Mouse (Mus musculus) liver, embryonic 12.5 days (tissue): Measurements from ENCODE around the gene Rpa2. TPM values are rescaled to one million over a fixed set of nuclear protein-coding genes. Genes with fewer than 3 reads are reported as not detected.
"Not testable (repeated sequence)": the region's sequence is repeated elsewhere in the genome, so short reads cannot be mapped to it uniquely, and the experiment has no call there.

Source experiments
- ATAC-seq: fragments of 200-750 bp; cut with Nextera tagmentation; 2 replicates; pipeline ENCODE4 v1.8.0; 2017; ENCODE audit warnings: moderate number of reproducible peaks, mild to moderate bottlenecking, moderate library complexity
- H3K27ac ChIP-seq: fragments of 300-500 bp; sonication (generic); 2 replicates; pipeline ENCODE4 v1.5.1; 2016; ENCODE audit warnings: mild to moderate bottlenecking
- H3K27me3 ChIP-seq: fragments of 300-500 bp; sonication (generic); replicated peaks from 2 replicates; pipeline ENCODE4 v1.6.1; 2016; ENCODE audit warnings: mild to moderate bottlenecking, moderate library complexity
- H3K36me3 ChIP-seq: fragments of 300-500 bp; sonication (generic); 2 replicates; pipeline ENCODE4 v1.6.1; 2016; ENCODE audit warnings: mild to moderate bottlenecking, moderate library complexity
- H3K4me1 ChIP-seq: fragments of 300-500 bp; sonication (generic); 2 replicates; pipeline ENCODE4 v1.6.1; 2016
- H3K4me2 ChIP-seq: fragments of 300-500 bp; sonication (generic); 2 replicates; pipeline ENCODE4 v1.6.1; 2016; ENCODE audit warnings: mild to moderate bottlenecking, moderate library complexity
- H3K4me3 ChIP-seq: fragments of 300-500 bp; sonication (generic); 2 replicates; pipeline ENCODE4 v1.5.1; 2016; ENCODE audit warnings: mild to moderate bottlenecking, moderate library complexity
- H3K9ac ChIP-seq: fragments of 300-500 bp; sonication (generic); 2 replicates; pipeline ENCODE4 v1.6.1; 2016; ENCODE audit warnings: mild to moderate bottlenecking, moderate library complexity
- H3K9me3 ChIP-seq: fragments of 300-500 bp; sonication (generic); replicated peaks from 2 replicates; pipeline ENCODE4 v1.6.1; 2016; ENCODE audit warnings: mild to moderate bottlenecking, moderate library complexity
- WGBS: fragments of 180-500 bp; shearing (Covaris S2); methylation state at CpG from one replicate; pipeline ENCODE4 v1.1.7; 2016; ENCODE audit not compliant: insufficient replicate concordance; 5-methylcytosine and 5-hydroxymethylcytosine counted together
- polyA plus RNA-seq: library from polyadenylated mRNA; unstranded; fragments of >200 nt; fragmentation: Nextera tagmentation; extraction: Ambion mirVana; gene quantifications from 2 replicates; pipeline ENCODE4 v1.2.1, GENCODE M21; 2016

The Rpa2 gene
- polyA plus RNA-seq = 123 and 128 TPM in 2 replicates

DNA sequence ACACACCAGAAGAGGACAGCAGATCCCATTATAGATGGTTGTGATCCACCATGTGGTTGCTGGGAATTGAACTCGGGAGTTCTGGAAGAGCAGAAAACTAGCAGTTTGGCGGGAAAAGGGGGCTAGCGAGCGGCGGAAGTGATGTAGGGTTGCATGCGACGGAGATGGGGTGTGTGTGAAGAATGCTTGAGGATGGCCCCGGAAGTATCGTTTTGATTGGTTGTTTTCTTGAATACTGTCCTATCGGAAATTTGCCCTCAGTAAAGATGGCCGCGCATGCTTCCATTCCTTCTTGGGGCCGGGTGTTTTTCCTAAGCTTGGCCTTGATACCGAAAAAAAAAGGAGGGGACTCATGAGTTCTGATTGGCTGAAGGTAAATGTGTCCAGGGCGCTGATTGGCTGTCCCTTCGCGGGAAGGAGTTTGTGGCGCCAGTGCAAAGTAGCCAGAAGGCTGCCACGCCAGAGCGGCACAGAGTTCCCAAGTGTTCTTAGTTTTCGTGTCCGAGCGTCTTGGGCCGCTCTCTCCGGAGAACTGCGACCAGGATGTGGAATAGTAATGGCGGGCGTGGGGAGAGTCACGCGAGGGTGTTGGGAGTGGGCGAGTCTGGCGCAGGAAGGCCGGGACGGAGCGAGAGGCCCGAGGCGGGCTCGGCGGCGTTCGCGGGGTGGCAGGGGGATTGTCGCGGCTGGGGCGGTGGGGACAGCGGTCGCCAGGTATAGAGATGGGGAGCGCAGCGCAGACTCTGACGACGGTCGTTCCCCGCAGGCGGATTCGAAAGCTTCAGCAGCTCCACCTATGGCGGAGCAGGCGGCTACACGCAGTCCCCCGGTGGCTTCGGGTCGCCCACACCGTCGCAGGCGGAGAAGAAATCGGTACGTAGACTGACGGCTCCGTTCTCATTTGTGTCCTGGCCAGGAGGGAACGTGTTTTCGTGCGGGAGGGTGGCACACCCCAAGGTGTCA lies at the start of gene Rpa2:
Gene Rpa2, plus strand, starts transcription at position 419 of the 963 bp plus-strand sequence.
- H3K9ac ChIP-seq = peak within 1 kb of the TSS; percentile 94
- H3K27me3 ChIP-seq = no peaks in the 10 kb centered on the region
- WGBS = under 1% methylated on average over 71 of the region's 71 CpGs
- peak; percentile 94 for ATAC-seq
- H3K4me1 ChIP-seq = peaks cover 22% of the 10 kb centered on the region
- H3K4me3 ChIP-seq = peak within 1 kb of the TSS; percentile 96
- H3K4me2 ChIP-seq = peak within 1 kb of the TSS; percentile 76
- H3K9me3 ChIP-seq = no peaks in the 10 kb centered on the region
- peaks cover 36% of the 10 kb centered on the region for H3K36me3 ChIP-seq
- peak within 1 kb of the TSS; percentile 87 for H3K27ac ChIP-seq

DNA sequence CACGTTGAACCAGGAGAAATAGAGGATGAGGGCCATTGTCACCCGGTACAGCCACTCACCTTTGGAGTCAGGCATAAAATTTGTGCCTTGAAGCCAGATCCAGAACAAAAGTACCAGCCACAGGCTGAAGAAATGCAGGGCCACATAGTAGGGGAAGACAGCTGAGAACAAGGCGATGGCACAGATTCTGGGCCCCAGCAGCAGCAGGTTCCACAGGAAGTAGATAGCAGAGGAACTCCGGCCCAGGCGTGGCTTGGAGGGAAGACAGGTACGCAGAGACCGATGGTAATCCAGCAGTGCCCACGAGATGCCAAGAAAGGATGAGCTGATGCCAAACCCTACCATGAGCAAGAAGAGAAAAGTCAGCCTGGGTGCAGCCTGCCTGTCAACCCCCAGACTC lies 39.9 kb upstream of the Rpa2 start:
- H3K9me3 ChIP-seq = no peaks in the 10 kb centered on the region
- H3K9ac ChIP-seq = no peak overlapping the region
- no peak for ATAC-seq
- H3K36me3 ChIP-seq = peaks cover 20% of the 10 kb centered on the region
- H3K4me2 ChIP-seq = no peak overlapping the region
- no peaks in the 10 kb centered on the region for H3K27me3 ChIP-seq
- no peak overlapping the region for H3K27ac ChIP-seq
- WGBS = 47% methylated on average over 8 of the region's 8 CpGs
- H3K4me1 ChIP-seq = peaks cover 29% of the 10 kb centered on the region
- no peak overlapping the region for H3K4me3 ChIP-seq

DNA sequence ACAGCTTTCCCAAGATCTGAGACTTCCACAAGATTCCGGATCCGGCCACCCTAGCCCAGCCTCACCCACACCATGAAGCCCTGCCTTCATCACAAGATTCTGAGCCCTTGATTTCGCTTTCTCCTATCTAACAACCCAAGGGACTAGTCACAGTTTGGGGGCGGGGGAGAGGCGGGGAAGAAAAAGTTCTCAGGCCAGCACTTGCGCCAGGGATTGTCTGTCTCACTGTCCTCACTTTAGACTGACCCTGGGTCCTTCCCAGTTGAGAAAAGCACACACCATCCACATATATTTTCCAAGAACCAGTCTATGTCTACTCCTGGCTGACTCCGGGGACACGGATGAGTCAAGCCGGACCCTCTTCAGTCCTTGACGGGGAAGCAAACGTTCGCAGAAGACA lies 36.5 kb upstream of the Rpa2 start:
- peak overlapping the region; percentile 88 for H3K4me2 ChIP-seq
- WGBS = 32% methylated on average over 12 of the region's 12 CpGs

DNA sequence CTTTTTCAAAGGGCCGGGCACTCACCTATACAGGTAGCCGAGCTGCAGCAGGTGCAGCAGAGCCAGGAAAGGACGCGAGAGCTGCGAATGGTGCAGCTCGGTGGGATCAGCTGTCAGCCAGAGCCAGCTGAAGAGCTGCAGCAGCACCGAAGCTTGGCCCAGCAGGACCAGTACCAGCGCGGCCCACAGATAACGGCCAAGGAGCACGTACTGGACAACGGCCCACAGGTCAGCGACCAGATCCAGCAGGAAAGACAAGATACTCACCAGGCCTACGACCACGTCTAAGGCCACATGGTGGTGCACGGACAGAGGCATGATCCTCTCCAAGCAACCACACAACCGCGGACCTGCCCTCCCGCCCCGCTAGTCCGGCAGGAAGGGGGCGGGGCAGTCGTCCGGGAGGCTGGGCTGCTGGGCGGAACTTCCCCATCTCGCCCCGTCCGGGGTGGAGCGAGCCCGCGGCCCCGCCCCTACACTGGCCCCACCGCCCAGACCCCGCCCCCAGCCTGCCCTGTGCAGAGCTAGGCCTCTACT lies 35.9 kb upstream of the Rpa2 start, which contains the start of gene Xkr8:
Gene Xkr8, minus strand, starts transcription at position 399 of the 537 bp plus-strand sequence.
- WGBS = 1% methylated on average over 34 of the region's 34 CpGs
- H3K27ac ChIP-seq = no peak within 1 kb of the TSS
- ATAC-seq = peak; percentile 92

More for the DNA sequence above, 36.5 kb upstream of the Rpa2 start:
- Histone ChIP-seq H3K4me3 (peak overlapping the region; percentile 64), H3K9ac (peak overlapping the region; percentile 66; the same call in 1 of the 2 replicates), H3K36me3 (peaks cover 6% of the 10 kb centered on the region), H3K4me1 (peaks cover 53% of the 10 kb centered on the region), H3K27me3 (no peaks in the 10 kb centered on the region), H3K27ac (no peak overlapping the region), H3K9me3 (no peaks in the 10 kb centered on the region)
- ATAC-seq = no peak

DNA sequence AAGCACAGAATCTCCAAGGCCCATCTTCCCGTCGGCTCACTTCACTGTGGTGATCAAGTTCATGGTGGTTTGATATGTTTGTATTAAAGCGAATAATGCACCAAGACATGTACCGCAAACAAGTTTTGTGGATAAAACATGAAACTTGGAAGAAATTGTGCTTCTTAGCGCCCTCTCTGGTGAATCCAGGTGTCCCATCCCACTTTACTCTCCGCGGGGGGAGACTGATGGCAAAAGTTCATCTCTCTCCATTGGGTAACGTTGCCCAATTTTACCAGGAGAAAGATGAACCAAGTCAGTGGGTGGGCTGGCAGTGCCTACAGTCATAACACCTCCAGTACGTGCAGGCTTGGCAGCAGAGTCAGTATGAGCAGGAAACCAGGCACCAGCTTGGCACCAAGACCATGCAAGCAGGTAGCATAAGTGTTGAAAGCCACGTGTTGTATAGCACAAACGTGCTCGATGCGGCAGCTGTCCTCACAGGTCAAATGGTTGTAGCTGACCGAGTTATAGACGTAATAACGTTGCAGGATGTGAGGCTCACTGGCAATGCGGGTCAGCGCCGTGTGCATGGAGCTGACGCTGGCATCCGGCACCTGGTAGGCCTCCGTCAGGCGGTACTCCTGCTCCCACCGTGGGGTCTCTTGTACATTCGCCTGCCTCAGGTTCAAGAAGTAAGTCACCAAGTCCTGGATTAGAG lies 34.9 kb upstream of the Rpa2 start:
- Histone ChIP-seq H3K9ac (no peak overlapping the region), H3K9me3 (no peaks in the 10 kb centered on the region), H3K4me3 (no peak overlapping the region), H3K27ac (no peak overlapping the region), H3K4me2 (0 out of 2 replicates have a peak overlapping the region, but pooled peaks have one; percentile 88), H3K36me3 (no peaks in the 10 kb centered on the region), H3K4me1 (peaks cover 49% of the 10 kb centered on the region), H3K27me3 (no peaks in the 10 kb centered on the region)
- no peak for ATAC-seq
- 82% methylated on average over 25 of the region's 25 CpGs for WGBS

More for the DNA sequence above, 35.9 kb upstream of the Rpa2 start, which contains the start of gene Xkr8:
- H3K4me2 ChIP-seq = peak within 1 kb of the TSS; percentile 88
- no peaks in the 10 kb centered on the region for H3K27me3 ChIP-seq
- H3K4me3 ChIP-seq = peak within 1 kb of the TSS; percentile 64
- H3K4me1 ChIP-seq = peaks cover 53% of the 10 kb centered on the region
- no peaks in the 10 kb centered on the region for H3K9me3 ChIP-seq
- peaks cover 4% of the 10 kb centered on the region for H3K36me3 ChIP-seq
- H3K9ac ChIP-seq = peak within 1 kb of the TSS; percentile 66

DNA sequence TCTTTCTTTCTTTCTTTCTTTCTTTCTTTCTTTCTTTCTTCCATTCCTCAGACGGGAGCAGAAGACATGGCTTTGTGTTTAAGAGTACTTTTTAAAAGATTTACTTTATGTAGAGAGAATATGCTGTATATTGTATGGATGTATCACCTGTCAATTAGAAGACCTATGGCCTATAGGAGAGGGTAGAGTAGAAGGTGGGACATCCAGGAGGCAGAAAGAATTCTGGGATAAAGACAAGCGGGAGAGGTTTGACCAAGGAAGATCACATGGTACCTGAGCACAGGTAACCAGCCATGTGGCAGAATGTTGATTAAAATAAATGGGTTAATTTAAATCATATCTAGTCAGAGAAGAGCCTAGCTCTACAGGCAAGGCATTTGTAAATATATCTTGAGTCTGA lies 33.4 kb upstream of the Rpa2 start:
- no peak for ATAC-seq
- H3K9ac ChIP-seq = no peak overlapping the region
- H3K27me3 ChIP-seq = no peaks in the 10 kb centered on the region; the same call in 1 of the 2 replicates
- H3K27ac ChIP-seq = no peak overlapping the region
- no peak overlapping the region for H3K4me2 ChIP-seq
- H3K36me3 ChIP-seq = no peaks in the 10 kb centered on the region
- H3K4me1 ChIP-seq = peaks cover 42% of the 10 kb centered on the region
- H3K9me3 ChIP-seq = no peaks in the 10 kb centered on the region
- no peak overlapping the region for H3K4me3 ChIP-seq
- 78% methylated on average over 2 of the region's 2 CpGs for WGBS

DNA sequence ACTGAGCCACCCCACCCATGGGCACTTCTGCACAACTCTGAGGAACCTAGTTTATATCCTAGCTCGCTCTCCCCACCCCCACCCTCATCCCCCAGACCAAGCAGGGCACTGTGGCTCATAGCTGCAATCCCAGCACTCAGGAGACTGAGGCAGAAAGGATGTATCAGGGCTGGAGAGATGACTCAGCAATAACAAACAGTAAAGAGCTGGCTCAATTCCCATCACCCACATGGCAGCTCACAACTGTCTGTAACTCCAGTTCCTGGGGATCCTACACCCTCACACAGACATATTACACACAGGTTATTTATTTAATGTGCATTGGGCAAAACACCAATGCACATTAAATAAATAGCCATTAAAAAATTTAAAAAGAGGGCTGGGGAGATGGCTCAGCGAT lies 32.7 kb upstream of the Rpa2 start:
- Histone ChIP-seq H3K9ac (no peak overlapping the region), H3K4me2 (no peak overlapping the region), H3K27ac (no peak overlapping the region), H3K4me3 (no peak overlapping the region), H3K36me3 (no peaks in the 10 kb centered on the region), H3K4me1 (peaks cover 42% of the 10 kb centered on the region), H3K9me3 (no peaks in the 10 kb centered on the region), H3K27me3 (no peaks in the 10 kb centered on the region; the same call in 1 of the 2 replicates)
- WGBS = 72% methylated on average over 2 of the region's 2 CpGs
- ATAC-seq = no peak

DNA sequence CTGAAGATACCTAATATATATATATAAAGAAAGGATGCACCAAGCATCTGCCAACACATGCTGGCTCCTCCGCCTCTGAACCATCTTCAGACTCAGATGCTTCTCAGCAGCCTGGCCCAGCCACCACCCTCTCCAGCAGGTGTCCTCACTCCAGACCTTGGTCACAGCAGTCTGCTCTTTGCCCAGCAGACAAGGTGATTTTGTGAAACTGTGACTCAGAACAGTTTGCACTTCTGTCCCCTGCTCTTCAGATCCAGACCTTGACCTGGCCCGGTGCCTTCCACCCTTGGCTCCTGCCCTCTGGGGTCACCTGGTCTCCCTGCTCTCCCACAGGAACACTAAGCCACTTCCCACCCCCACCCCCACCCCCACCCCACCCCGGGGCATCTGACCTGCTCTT lies 32.2 kb upstream of the Rpa2 start:
- 44% methylated on average over 3 of the region's 3 CpGs for WGBS
- Histone ChIP-seq H3K9ac (no peak overlapping the region), H3K9me3 (no peaks in the 10 kb centered on the region), H3K36me3 (no peaks in the 10 kb centered on the region), H3K27me3 (no peaks in the 10 kb centered on the region; the same call in 1 of the 2 replicates), H3K4me1 (peaks cover 42% of the 10 kb centered on the region), H3K27ac (no peak overlapping the region), H3K4me2 (no peak overlapping the region), H3K4me3 (no peak overlapping the region)
- ATAC-seq = no peak

DNA sequence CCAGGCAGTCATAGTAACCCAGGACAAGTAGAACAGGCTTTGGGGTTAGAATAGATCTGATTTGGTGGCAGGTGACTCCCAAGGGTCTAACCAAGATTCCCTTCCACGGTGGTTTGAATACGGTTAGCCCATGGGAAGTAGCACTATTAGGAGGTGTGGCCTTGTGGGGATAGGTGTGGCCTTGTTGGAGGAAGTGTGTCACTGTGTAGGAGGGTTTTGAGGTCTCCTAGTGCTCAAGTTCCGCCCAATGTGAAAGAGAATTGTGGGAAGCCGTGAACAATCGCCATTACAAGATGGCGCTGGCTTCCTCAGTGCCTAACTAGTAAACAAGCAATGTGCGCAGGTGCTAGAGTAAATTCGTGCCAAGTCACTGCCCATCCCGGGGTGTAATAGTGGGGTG lies 31.0 kb upstream of the Rpa2 start:
- WGBS = 85% methylated on average over 9 of the region's 9 CpGs
- H3K9ac ChIP-seq, ATAC-seq, H3K27ac ChIP-seq, H3K4me2 ChIP-seq, H3K36me3 ChIP-seq, H3K9me3 ChIP-seq, H3K27me3 ChIP-seq, H3K4me3 ChIP-seq: not testable (repeated sequence)
- peaks cover 32% of the 10 kb centered on the region for H3K4me1 ChIP-seq

DNA sequence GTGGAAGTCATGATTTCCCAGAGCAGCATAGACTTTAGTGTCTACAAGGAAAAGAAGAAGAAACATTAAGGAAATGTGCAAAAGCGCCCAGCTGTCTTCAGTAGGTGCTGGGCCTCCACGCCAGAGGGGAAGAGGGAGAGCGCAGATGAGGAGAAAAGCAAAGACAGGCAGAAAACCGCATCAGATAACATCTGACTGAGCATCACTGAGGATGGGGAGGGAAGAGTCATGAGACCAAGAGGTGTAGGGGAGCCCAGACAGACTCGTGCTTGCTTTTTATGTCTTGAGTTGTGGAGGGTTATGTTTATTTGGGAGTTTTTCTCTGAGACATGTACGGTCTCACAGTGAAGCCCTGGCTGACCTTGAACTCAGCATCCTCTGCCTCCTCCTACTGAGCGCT lies 26.6 kb upstream of the Rpa2 start:
- no peak overlapping the region for H3K27ac ChIP-seq
- H3K4me1 ChIP-seq = peaks cover 16% of the 10 kb centered on the region
- no peak for ATAC-seq
- no peak overlapping the region for H3K4me3 ChIP-seq
- no peaks in the 10 kb centered on the region for H3K9me3 ChIP-seq
- WGBS = 67% methylated on average over 7 of the region's 7 CpGs
- H3K27me3 ChIP-seq = no peaks in the 10 kb centered on the region; the same call in 1 of the 2 replicates
- H3K4me2 ChIP-seq = no peak overlapping the region
- no peaks in the 10 kb centered on the region for H3K36me3 ChIP-seq
- no peak overlapping the region for H3K9ac ChIP-seq

DNA sequence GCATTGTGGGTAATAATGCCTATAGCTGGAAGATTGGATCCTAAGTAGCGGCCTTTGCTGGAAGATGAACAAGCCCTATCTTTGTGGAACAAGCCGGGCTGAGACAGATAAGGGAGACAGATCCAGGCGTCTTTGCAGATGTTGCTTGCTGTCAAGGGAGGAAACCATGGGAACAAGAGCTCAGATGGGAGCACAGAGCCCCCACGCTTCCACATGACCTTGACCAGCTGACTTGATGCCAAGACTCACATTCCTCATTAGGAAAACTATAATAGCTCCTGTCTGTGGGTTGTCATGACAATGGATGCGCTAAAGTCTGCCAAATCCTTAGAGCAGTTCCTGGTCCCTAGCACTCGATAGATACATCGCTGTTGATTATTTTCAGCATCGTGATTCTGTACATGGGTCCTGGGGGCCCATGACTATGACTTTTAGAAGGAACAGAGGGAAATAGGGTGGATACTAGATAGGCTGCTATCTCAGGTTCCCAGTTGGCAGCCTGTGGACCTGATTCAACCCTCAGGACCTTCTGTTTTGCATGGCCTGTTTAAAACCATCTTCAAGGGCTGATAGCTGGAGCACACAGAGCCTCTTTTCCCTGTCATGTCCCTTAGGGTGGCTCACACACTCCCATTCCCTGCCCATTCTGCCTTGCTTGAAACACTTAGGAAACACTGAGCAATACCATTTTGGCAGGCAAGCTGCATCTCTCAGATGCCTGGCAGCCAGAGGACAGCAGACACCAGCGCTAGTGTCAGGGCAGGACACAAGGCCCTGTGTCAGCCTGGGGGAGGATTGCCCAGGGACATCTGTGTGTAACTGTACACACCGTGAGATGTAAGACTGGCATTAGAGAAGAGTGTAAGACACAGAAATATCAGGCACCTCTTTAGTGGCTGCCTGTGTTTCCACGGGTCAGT lies 23.9 kb upstream of the Rpa2 start:
- H3K27me3 ChIP-seq = no peaks in the 10 kb centered on the region; the same call in 1 of the 2 replicates
- peaks cover 37% of the 10 kb centered on the region for H3K4me1 ChIP-seq
- 53% methylated on average over 11 of the region's 11 CpGs for WGBS
- no peaks in the 10 kb centered on the region for H3K36me3 ChIP-seq
- no peak overlapping the region for H3K9ac ChIP-seq
- no peak for ATAC-seq
- H3K9me3 ChIP-seq = no peaks in the 10 kb centered on the region
- H3K4me2 ChIP-seq = no peak overlapping the region
- H3K4me3 ChIP-seq = no peak overlapping the region
- H3K27ac ChIP-seq = no peak overlapping the region
